Mouse (Mus musculus): ENCODE data around the gene Rab13.

GRCm38 (mm10) chr3:90255194-90255565 is 41.7 kb downstream of the Rab13 start:
- TF ChIP-seq POLR2A (IDR thresholded peaks at IDR 0.05; ENCODE audit: low read depth, low read length), result no peak
- TF ChIP-seq CTCF (IDR thresholded peaks at IDR 0.05; ENCODE audit: extremely low read depth, insufficient read length, insufficient replicate concordance, low read depth, low read length), result no peak

Measured in small intestine, adult 2 months (tissue).